Mouse (Mus musculus): ENCODE data around the gene Tyk2. TPM values are rescaled to one million over a fixed set of nuclear protein-coding genes. Genes with fewer than 3 reads are reported as not detected.
A peak's percentile ranks its signal among the peaks of the same experiment; 100 is the strongest.

The Tyk2 gene
- total RNA-seq, 2 experiments from 2014 or later: 14.2 to 14.3 TPM

GRCm38 (mm10) chr9:21115105-21115504, 15.9 kb downstream of the Tyk2 start:
- no peak for DNase-seq (ENCODE audit: low spot score in 2 of 2)

- no peak for DNase-seq (ENCODE audit: low spot score in 2 of 2)
These were observed 16.9 kb downstream of the Tyk2 start for GRCm38 (mm10) chr9:21114190-21114589.

GRCm38 (mm10) chr9:21113751-21114150, 17.3 kb downstream of the Tyk2 start:
- DNase-seq (ENCODE audit: low spot score in 2 of 2): no peak

GRCm38 (mm10) chr9:21107607-21108237, 23.3 kb downstream of the Tyk2 start:
- DNase-seq (ENCODE audit: low spot score in 2 of 2): no peak

- DNase-seq (ENCODE audit: low spot score in 2 of 2): no peak
These were observed 25.1 kb downstream of the Tyk2 start for GRCm38 (mm10) chr9:21105760-21106564.

- DNase-seq (ENCODE audit: low spot score in 2 of 2): no peak
These were observed 26.2 kb downstream of the Tyk2 start for GRCm38 (mm10) chr9:21104814-21105213.

GRCm38 (mm10) chr9:21102076-21102475, 29.0 kb downstream of the Tyk2 start:
- no peak for DNase-seq (ENCODE audit: low spot score in 2 of 2)

- no peak for DNase-seq (ENCODE audit: low spot score in 2 of 2)
These were observed 30.4 kb downstream of the Tyk2 start for GRCm38 (mm10) chr9:21100447-21101161.

- peak; percentile 29 to 48 for DNase-seq (ENCODE audit: low spot score in 2 of 2)
These were observed 33.2 kb downstream of the Tyk2 start for GRCm38 (mm10) chr9:21097793-21098192.

GRCm38 (mm10) chr9:21095958-21096357, 35.1 kb downstream of the Tyk2 start:
- DNase-seq (ENCODE audit: low spot score in 2 of 2): no peak

GRCm38 (mm10) chr9:21093423-21093822, 37.6 kb downstream of the Tyk2 start:
- no peak for DNase-seq (ENCODE audit: low spot score in 2 of 2)

- peak; percentile 97 to 98 for DNase-seq (ENCODE audit: low spot score in 2 of 2)
These were observed 39.2 kb downstream of the Tyk2 start, which contains the start of the genes Gm38431 and Raver1 for GRCm38 (mm10) chr9:21091707-21092320. Gene Gm38431 (minus strand): TSS chr9:21091997. Gene Raver1 (minus strand): TSS chr9:21092008.

- peak in 1 of 2 experiments; percentile 22 for DNase-seq (ENCODE audit: low spot score in 2 of 2)
These were observed 39.9 kb downstream of the Tyk2 start for GRCm38 (mm10) chr9:21090972-21091706.

- DNase-seq (ENCODE audit: low spot score in 2 of 2): no peak
These were observed 40.5 kb downstream of the Tyk2 start for GRCm38 (mm10) chr9:21090537-21090936.

- DNase-seq (ENCODE audit: low spot score in 2 of 2): no peak
These were observed 47.7 kb downstream of the Tyk2 start for GRCm38 (mm10) chr9:21083324-21083723.

GRCm38 (mm10) chr9:21081127-21081526, 49.9 kb downstream of the Tyk2 start:
- no peak for DNase-seq (ENCODE audit: low spot score in 2 of 2)

GRCm38 (mm10) chr9:21075625-21076024, 55.4 kb downstream of the Tyk2 start:
- no peak for DNase-seq (ENCODE audit: low spot score in 2 of 2)

GRCm38 (mm10) chr9:21074173-21074572, 56.9 kb downstream of the Tyk2 start:
- no peak for DNase-seq (ENCODE audit: low spot score in 2 of 2)

- peak; percentile 88 to 94 for DNase-seq (ENCODE audit: low spot score in 2 of 2)
These were observed 57.8 kb downstream of the Tyk2 start, which contains the start of the genes Gm49373 and Fdx1l for GRCm38 (mm10) chr9:21073044-21073840. Gene Gm49373 (minus strand): TSS chr9:21073096. Gene Fdx1l (minus strand): TSS chr9:21073614.

GRCm38 (mm10) chr9:21072641-21073040, 58.4 kb downstream of the Tyk2 start:
- no peak for DNase-seq (ENCODE audit: low spot score in 2 of 2)

Measured in layer of hippocampus, postnatal 14 days (tissue).